Mouse (Mus musculus) midbrain, embryonic 15.5 days (tissue): ENCODE results near the gene Rbpms2. TPM values are rescaled to one million over a fixed set of nuclear protein-coding genes. Genes with fewer than 3 reads are reported as not detected.

Experiments
- ATAC-seq: fragments of 200-750 bp; cut with Nextera tagmentation; replicated peaks from 2 replicates; pipeline ENCODE4 v1.8.0; 2017; ENCODE audit warnings: moderate TSS enrichment
- H3K27ac ChIP-seq: fragments of 300-500 bp; sonication (generic); 2 replicates; pipeline ENCODE4 v1.5.1; 2015; ENCODE audit warnings: mild to moderate bottlenecking, inconsistent platforms
- H3K27me3 ChIP-seq: fragments of 300-500 bp; sonication (generic); replicated peaks from 2 replicates; pipeline ENCODE4 v1.6.1; 2015; ENCODE audit warnings: inconsistent platforms
- H3K36me3 ChIP-seq: fragments of 300-500 bp; sonication (generic); replicated peaks from 2 replicates; pipeline ENCODE4 v1.6.1; 2015; ENCODE audit warnings: inconsistent platforms
- H3K4me1 ChIP-seq: fragments of 300-500 bp; sonication (generic); 2 replicates; pipeline ENCODE4 v1.6.1; 2015; ENCODE audit warnings: inconsistent platforms
- H3K4me2 ChIP-seq: fragments of 300-500 bp; sonication (generic); 2 replicates; pipeline ENCODE4 v1.6.1; 2015; ENCODE audit warnings: inconsistent platforms, mild to moderate bottlenecking, moderate library complexity
- H3K4me3 ChIP-seq: fragments of 300-500 bp; sonication (generic); 2 replicates; pipeline ENCODE4 v1.5.1; 2015; ENCODE audit warnings: mild to moderate bottlenecking, inconsistent platforms
- H3K9ac ChIP-seq: fragments of 300-500 bp; sonication (generic); 2 replicates; pipeline ENCODE4 v1.6.1; 2015; ENCODE audit warnings: mild to moderate bottlenecking, inconsistent platforms
- H3K9me3 ChIP-seq: fragments of 300-500 bp; sonication (generic); 2 replicates; pipeline ENCODE4 v1.6.1; 2016; ENCODE audit warnings: inconsistent platforms
- WGBS: fragments of 180-500 bp; shearing (Covaris S2); methylation state at CpG from one replicate; pipeline ENCODE4 v1.1.7; 2015; ENCODE audit warnings: mixed read lengths; 5-methylcytosine and 5-hydroxymethylcytosine counted together
- polyA plus RNA-seq: library from polyadenylated mRNA; unstranded; fragments of >200 nt; fragmentation: Nextera tagmentation; extraction: Ambion mirVana; gene quantifications from 2 replicates; pipeline ENCODE4 v1.2.1, GENCODE M21; 2015

The Rbpms2 gene
- polyA plus RNA-seq, 1 experiment from 2014 or later = 3.8 TPM

GRCm38 (mm10) chr9:65598765-65599249 lies 30.6 kb upstream of the Rbpms2 start:
- Histone ChIP-seq H3K4me2 (no peak overlapping the region), H3K9ac (no peak overlapping the region), H3K4me3 (no peak overlapping the region), H3K27me3 (no peaks in the 10 kb centered on the region), H3K9me3 (no peaks in the 10 kb centered on the region), H3K4me1 (no peaks in the 10 kb centered on the region), H3K27ac (no peak overlapping the region), H3K36me3 (no peaks in the 10 kb centered on the region)
- WGBS = 54% methylated on average over 7 of the region's 11 CpGs
- no peak for ATAC-seq

- no peaks in the 10 kb centered on the region for H3K36me3 ChIP-seq
- H3K9ac ChIP-seq = no peak overlapping the region
- ATAC-seq = no peak
- 77% methylated on average over 2 of the region's 2 CpGs for WGBS
- H3K4me1 ChIP-seq = peaks cover 3% of the 10 kb centered on the region; the same call in 1 of the 2 replicates
- no peak overlapping the region for H3K4me3 ChIP-seq
- H3K4me2 ChIP-seq = no peak overlapping the region
- H3K9me3 ChIP-seq = no peaks in the 10 kb centered on the region
- no peak overlapping the region for H3K27ac ChIP-seq
- H3K27me3 ChIP-seq = no peaks in the 10 kb centered on the region
Observed at GRCm38 (mm10) chr9:65600951-65601350, 28.5 kb upstream of the Rbpms2 start.

GRCm38 (mm10) chr9:65603401-65604102 lies 25.9 kb upstream of the Rbpms2 start:
- no peak overlapping the region for H3K4me2 ChIP-seq
- WGBS = 49% methylated on average over 8 of the region's 8 CpGs
- no peak overlapping the region for H3K27ac ChIP-seq
- H3K4me3 ChIP-seq = no peak overlapping the region
- H3K9me3 ChIP-seq = no peaks in the 10 kb centered on the region
- H3K4me1 ChIP-seq = peaks cover 3% of the 10 kb centered on the region; the same call in 1 of the 2 replicates
- ATAC-seq = no peak
- H3K27me3 ChIP-seq = no peaks in the 10 kb centered on the region; the same call in 1 of the 2 replicates
- no peak overlapping the region for H3K9ac ChIP-seq
- H3K36me3 ChIP-seq = no peaks in the 10 kb centered on the region

- Histone ChIP-seq H3K9ac (no peak overlapping the region; the same call in 1 of the 2 replicates), H3K4me3 (peak overlapping the region; percentile 19; the same call in 1 of the 2 replicates), H3K36me3 (no peaks in the 10 kb centered on the region), H3K27ac (no peak overlapping the region), H3K27me3 (no peaks in the 10 kb centered on the region; the same call in 1 of the 2 replicates), H3K4me2 (peak overlapping the region; percentile 45), H3K4me1 (peaks cover 3% of the 10 kb centered on the region; the same call in 1 of the 2 replicates), H3K9me3 (no peaks in the 10 kb centered on the region)
- WGBS = 5% methylated on average over 9 of the region's 9 CpGs
- ATAC-seq = peak; percentile 63
Observed at GRCm38 (mm10) chr9:65605471-65606136, 23.8 kb upstream of the Rbpms2 start.

- ATAC-seq = no peak
- Histone ChIP-seq H3K27ac (no peak overlapping the region), H3K9me3 (no peaks in the 10 kb centered on the region), H3K4me1 (peaks cover 3% of the 10 kb centered on the region; the same call in 1 of the 2 replicates), H3K27me3 (no peaks in the 10 kb centered on the region; the same call in 1 of the 2 replicates), H3K4me2 (no peak overlapping the region), H3K9ac (no peak overlapping the region), H3K36me3 (no peaks in the 10 kb centered on the region), H3K4me3 (no peak overlapping the region)
- 34% methylated on average over 9 of the region's 9 CpGs for WGBS
Observed at GRCm38 (mm10) chr9:65606321-65607109, 22.9 kb upstream of the Rbpms2 start.

GRCm38 (mm10) chr9:65607120-65607519 lies 22.3 kb upstream of the Rbpms2 start:
- H3K4me3 ChIP-seq = no peak overlapping the region
- H3K4me2 ChIP-seq = no peak overlapping the region
- no peaks in the 10 kb centered on the region for H3K9me3 ChIP-seq
- 37% methylated on average over 2 of the region's 2 CpGs for WGBS
- no peaks in the 10 kb centered on the region; the same call in 1 of the 2 replicates for H3K27me3 ChIP-seq
- no peak overlapping the region for H3K9ac ChIP-seq
- no peak overlapping the region for H3K27ac ChIP-seq
- peaks cover 3% of the 10 kb centered on the region; the same call in 1 of the 2 replicates for H3K4me1 ChIP-seq
- ATAC-seq = no peak
- no peaks in the 10 kb centered on the region for H3K36me3 ChIP-seq

GRCm38 (mm10) chr9:65611969-65612486 lies 17.4 kb upstream of the Rbpms2 start:
- no peaks in the 10 kb centered on the region for H3K27me3 ChIP-seq
- ATAC-seq = no peak

GRCm38 (mm10) chr9:65613098-65613497 lies 16.4 kb upstream of the Rbpms2 start:
- no peak overlapping the region for H3K4me3 ChIP-seq
- H3K9ac ChIP-seq = no peak overlapping the region
- no peak overlapping the region for H3K27ac ChIP-seq
- no peak for ATAC-seq
- no peaks in the 10 kb centered on the region for H3K4me1 ChIP-seq
- no peaks in the 10 kb centered on the region for H3K9me3 ChIP-seq
- no peak overlapping the region for H3K4me2 ChIP-seq
- 55% methylated on average over 2 of the region's 2 CpGs for WGBS
- no peaks in the 10 kb centered on the region for H3K27me3 ChIP-seq
- H3K36me3 ChIP-seq = no peaks in the 10 kb centered on the region

More at GRCm38 (mm10) chr9:65611969-65612486, 17.4 kb upstream of the Rbpms2 start:
- Histone ChIP-seq H3K9ac (no peak overlapping the region), H3K4me1 (no peaks in the 10 kb centered on the region), H3K27ac (no peak overlapping the region), H3K4me3 (no peak overlapping the region), H3K9me3 (no peaks in the 10 kb centered on the region), H3K36me3 (no peaks in the 10 kb centered on the region), H3K4me2 (no peak overlapping the region)
- WGBS = 88% methylated on average over 5 of the region's 5 CpGs

GRCm38 (mm10) chr9:65619311-65619710 lies 10.1 kb upstream of the Rbpms2 start:
- H3K27ac ChIP-seq = no peak overlapping the region
- WGBS = 60% methylated on average over 3 of the region's 3 CpGs
- H3K4me2 ChIP-seq = no peak overlapping the region
- H3K36me3 ChIP-seq = no peaks in the 10 kb centered on the region
- H3K9ac ChIP-seq = no peak overlapping the region
- ATAC-seq = no peak
- H3K4me1 ChIP-seq = no peaks in the 10 kb centered on the region
- H3K4me3 ChIP-seq = no peak overlapping the region
- no peaks in the 10 kb centered on the region for H3K27me3 ChIP-seq
- H3K9me3 ChIP-seq = no peaks in the 10 kb centered on the region

- Histone ChIP-seq H3K9ac (no peak overlapping the region), H3K27me3 (no peaks in the 10 kb centered on the region), H3K9me3 (no peaks in the 10 kb centered on the region), H3K4me3 (no peak overlapping the region), H3K27ac (no peak overlapping the region), H3K4me2 (no peak overlapping the region), H3K36me3 (no peaks in the 10 kb centered on the region), H3K4me1 (no peaks in the 10 kb centered on the region)
- 89% methylated on average over 4 of the region's 4 CpGs for WGBS
- no peak for ATAC-seq
Observed at GRCm38 (mm10) chr9:65621196-65621595, 8.3 kb upstream of the Rbpms2 start.

- Histone ChIP-seq H3K36me3 (no peaks in the 10 kb centered on the region), H3K4me3 (no peak overlapping the region), H3K4me2 (no peak overlapping the region), H3K9me3 (no peaks in the 10 kb centered on the region), H3K27me3 (no peaks in the 10 kb centered on the region), H3K27ac (no peak overlapping the region), H3K4me1 (no peaks in the 10 kb centered on the region), H3K9ac (no peak overlapping the region)
- 76% methylated on average over 2 of the region's 2 CpGs for WGBS
- ATAC-seq = no peak
Observed at GRCm38 (mm10) chr9:65621666-65622065, 7.8 kb upstream of the Rbpms2 start.

GRCm38 (mm10) chr9:65622826-65623225 lies 6.6 kb upstream of the Rbpms2 start:
- WGBS = 92% methylated on average over 5 of the region's 5 CpGs
- no peak overlapping the region for H3K9ac ChIP-seq
- no peak for ATAC-seq
- H3K4me1 ChIP-seq = no peaks in the 10 kb centered on the region
- H3K4me3 ChIP-seq = no peak overlapping the region
- H3K9me3 ChIP-seq = no peaks in the 10 kb centered on the region
- H3K27me3 ChIP-seq = peaks cover 8% of the 10 kb centered on the region
- no peak overlapping the region for H3K27ac ChIP-seq
- no peak overlapping the region for H3K4me2 ChIP-seq
- no peaks in the 10 kb centered on the region for H3K36me3 ChIP-seq
